Mouse (Mus musculus) thymus, adult 18-20 months (tissue): Measurements from ENCODE around the gene Arntl.
"Not testable (repeated sequence)": the region's sequence is repeated elsewhere in the genome, so short reads cannot be mapped to it uniquely, and the experiment has no call there.

Source experiments
- DNase-seq, 2 experiments: peaks; one replicate each; pipeline ENCODE4 v3.0.0; 2022; ENCODE audit warnings: mixed read lengths in 2 of 2

Arntl gene

DNA sequence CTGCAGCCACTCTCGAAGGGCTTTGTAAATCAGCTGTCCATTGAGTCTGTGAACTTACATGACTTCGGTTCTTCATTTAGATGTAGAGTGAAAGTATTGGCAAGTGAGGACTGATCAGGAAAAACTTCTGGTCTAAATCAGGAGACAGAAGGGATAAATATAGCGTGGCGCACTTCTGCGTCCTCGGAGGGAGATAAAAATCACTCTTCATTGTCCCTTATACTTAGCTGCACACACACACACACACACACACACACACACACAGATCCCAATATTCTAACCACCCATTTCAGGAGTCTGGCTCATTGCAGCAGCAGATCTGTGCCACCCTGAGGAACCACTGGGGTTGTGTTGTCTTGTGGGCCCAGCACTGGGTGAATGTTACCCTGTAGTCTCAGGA lies 44.3 kb downstream of the Arntl start:
- DNase-seq, result no peak

GRCm38 (mm10) chr7:113253777-113254405 lies 46.6 kb downstream of the Arntl start:
- no peak for DNase-seq

- no peak for DNase-seq
Measured at GRCm38 (mm10) chr7:113256046-113256445, 48.8 kb downstream of the Arntl start.

GRCm38 (mm10) chr7:113258430-113258829 lies 51.2 kb downstream of the Arntl start:
- DNase-seq, result no peak

GRCm38 (mm10) chr7:113260321-113261167 lies 53.3 kb downstream of the Arntl start:
- no peak for DNase-seq

GRCm38 (mm10) chr7:113261690-113262089 lies 54.4 kb downstream of the Arntl start:
- DNase-seq, result no peak

DNA sequence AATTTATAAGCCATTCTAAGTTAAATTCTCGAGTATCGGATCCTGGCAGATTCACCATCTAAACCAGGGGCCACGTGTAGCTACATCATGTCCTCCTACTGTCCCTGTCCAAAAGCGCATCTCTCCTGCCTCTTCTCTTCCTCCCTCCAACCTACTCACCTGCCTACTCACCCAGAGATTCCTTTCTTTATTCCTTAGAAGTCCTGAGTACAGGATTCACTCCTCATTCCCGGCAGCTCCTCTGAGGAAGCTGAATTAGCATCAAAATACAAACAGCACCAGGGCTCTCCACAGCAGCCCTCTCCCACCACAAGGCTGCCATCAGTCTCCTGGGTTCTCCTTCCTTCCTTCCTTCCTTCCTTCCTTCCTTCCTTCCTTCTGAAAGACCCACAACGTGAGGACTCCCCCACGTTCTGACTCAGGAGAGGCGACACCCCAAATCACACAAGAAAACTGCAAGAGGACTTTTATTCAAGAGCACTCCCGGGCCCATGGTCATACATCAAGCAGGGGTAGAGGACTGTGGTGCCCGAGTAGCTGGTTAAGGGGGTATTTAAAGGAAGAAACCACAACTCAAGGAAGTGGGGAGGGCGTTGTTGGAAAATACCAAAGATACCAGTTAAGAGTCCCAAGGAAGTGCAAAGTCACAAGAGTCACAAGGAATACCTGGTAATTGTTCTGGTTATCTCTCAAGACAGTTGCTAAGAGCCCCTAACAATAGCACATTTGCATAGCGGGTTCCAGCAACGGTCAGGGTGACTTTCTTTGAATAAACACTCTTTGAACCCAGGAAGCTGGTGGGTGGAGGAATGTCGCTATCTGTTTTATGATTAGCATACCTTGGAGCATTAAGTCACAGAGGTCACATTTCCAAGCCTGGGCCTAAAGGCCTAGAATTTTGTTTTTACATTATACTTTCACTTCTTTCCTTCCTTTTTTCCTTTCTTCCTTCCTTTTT lies 55.5 kb downstream of the Arntl start:
- not testable (repeated sequence) for DNase-seq

- DNase-seq, result no peak
Measured at GRCm38 (mm10) chr7:113263990-113264389, 56.7 kb downstream of the Arntl start.

GRCm38 (mm10) chr7:113268287-113268686 lies 61.0 kb downstream of the Arntl start:
- DNase-seq, result peak; percentile 26 to 45

- DNase-seq, result no peak
Measured at GRCm38 (mm10) chr7:113269081-113269480, 61.8 kb downstream of the Arntl start.

- no peak for DNase-seq
Measured at GRCm38 (mm10) chr7:113269921-113270320, 62.7 kb downstream of the Arntl start.

GRCm38 (mm10) chr7:113270551-113270950 lies 63.3 kb downstream of the Arntl start:
- no peak for DNase-seq

DNA sequence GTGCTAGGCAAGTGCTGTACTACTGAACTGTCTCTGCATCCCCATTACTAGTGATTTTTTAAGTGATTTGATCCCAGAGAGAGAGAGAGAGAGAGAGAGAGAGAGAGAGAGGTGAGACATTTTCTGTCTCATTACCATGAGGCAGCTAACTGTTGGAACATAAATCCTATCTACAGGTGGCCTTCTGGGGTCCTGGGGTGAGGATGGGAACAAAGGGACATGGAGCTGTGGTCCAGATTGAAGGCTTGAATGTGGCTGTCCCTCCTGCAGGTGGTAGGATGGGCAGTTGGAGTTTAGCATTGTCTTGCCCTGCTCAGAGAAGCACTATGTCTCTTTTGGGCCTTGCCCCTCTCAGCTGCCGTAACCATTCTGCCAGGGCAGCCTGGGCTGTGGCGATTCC lies 63.7 kb downstream of the Arntl start:
- DNase-seq, result no peak

DNA sequence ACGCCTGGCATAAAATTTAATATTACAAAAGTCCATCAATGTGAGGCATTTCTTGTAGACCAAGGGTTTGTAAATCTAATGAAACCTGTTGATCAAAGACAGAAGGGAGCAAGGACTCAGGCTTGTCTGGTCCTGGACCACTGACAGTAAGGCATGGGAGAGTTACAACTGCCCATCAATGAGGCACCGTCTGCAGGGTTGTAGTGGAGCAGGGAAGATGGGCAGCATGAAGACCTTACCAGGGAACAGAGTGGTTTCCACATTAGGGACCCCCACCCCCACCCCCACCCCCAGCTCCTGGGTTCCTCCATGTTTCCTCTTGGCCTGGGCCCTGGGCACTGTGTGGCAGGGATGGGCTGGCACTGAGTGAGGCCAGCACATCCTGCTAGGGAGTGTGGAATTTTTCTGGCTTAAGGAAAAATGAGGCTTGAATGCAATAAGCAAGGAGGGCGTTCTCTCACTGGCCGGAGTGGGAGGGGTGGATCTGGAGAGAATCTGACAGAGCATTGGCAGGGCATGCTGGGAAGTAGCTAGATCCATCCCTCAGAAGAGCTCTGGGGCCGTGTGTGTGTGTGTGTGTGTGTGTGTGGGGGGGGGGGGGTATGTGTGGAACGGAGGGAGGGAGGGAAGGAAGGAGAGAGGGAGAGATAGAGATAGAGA lies 65.2 kb downstream of the Arntl start:
- DNase-seq, result no peak

GRCm38 (mm10) chr7:113277245-113277644 lies 70.0 kb downstream of the Arntl start:
- DNase-seq, result no peak

DNA sequence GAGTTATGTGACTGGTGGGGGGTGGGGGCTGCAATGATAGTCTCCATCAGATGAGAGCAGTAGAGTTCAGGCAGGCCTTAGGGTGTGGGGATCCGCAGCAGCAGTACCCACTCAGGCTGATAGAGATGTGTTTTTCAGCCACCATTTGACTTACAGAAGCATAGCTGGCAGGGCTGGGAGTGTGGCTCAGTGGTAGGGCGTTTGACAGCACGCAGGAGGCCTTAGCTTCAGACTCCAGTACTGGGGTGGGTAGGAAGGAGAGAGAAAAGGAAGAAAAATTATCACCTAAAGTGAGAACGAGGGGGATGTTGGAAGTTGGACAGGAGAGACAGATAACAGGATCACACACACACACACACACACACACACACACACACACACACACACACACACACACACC lies 71.2 kb downstream of the Arntl start:
- no peak for DNase-seq

GRCm38 (mm10) chr7:113279246-113279645 lies 72.0 kb downstream of the Arntl start:
- no peak for DNase-seq

DNA sequence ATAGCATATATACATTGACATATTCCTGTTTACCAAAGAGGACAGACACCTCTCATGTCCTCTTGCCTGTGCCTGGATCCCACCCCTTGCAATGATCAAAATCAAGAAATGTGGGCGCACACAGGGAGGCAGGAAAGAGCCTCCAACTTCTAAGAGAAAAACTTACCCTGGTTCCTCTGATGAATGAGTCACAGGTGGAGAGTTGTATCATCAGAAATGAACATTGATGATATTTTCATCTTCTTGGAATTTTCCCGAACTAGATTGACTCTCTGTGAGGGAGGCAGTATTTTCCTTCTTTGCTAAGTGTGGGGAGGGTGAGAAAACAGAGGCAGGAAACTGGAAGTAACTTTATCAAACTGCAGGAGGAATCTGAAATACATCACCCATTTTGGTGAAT lies 78.1 kb downstream of the Arntl start:
- DNase-seq, result no peak

- DNase-seq, result no peak
Measured at GRCm38 (mm10) chr7:113289211-113289610, 81.9 kb downstream of the Arntl start.

- DNase-seq, result no peak
Measured at GRCm38 (mm10) chr7:113291741-113292140, 84.5 kb downstream of the Arntl start.

GRCm38 (mm10) chr7:113292193-113292592 lies 84.9 kb downstream of the Arntl start:
- no peak for DNase-seq

- DNase-seq, result no peak
Measured at GRCm38 (mm10) chr7:113294598-113294997, 87.3 kb downstream of the Arntl start.
